Comparison of ENCODE assay signal across 32 mouse cellular contexts in the genomic region with DNA sequence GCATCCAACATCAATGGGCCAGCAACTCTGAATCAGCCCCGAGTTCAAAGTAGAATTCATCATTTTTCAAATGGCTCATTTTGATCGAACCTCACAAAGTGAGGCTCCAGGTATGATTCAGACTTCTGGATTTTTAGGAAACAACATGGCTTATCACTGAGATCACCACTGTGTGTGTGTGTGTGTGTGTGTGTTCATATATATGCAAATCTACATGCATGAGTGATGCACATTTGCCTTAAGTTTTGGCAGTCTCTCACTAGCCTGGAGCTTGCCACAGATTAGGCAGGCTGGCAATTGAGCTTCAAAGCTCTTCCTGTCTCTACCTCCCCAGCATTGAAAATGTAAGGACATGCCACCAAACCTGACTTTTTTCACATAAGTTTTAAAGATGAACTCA.
"Had no signal": no experiment of that assay in that cellular context is flagged by ENCODE, and none has a peak within 500 bp of the region (broad histone marks: within the 10 kb centered on the region; RNA-seq: fewer than 3 reads in every experiment).

No protein-coding gene starts in this region.

- H3K9ac ChIP-seq: limb, embryonic 12.5 days; limb, embryonic 13.5 days; limb, embryonic 15.5 days; liver, embryonic 12.5 days; liver, embryonic 13.5 days; liver, embryonic 14.5 days; liver, embryonic 15.5 days; liver, postnatal 0 days; lung, embryonic 14.5 days; lung, embryonic 15.5 days; midbrain, embryonic 12.5 days; midbrain, embryonic 13.5 days; midbrain, embryonic 15.5 days had no signal

- H3K27me3 ChIP-seq: limb, embryonic 12.5 days; limb, embryonic 13.5 days; limb, embryonic 15.5 days; liver, embryonic 12.5 days; liver, embryonic 13.5 days; liver, embryonic 15.5 days; lung, embryonic 15.5 days; megakaryocyte, embryonic 14.5 days; midbrain, embryonic 12.5 days; midbrain, embryonic 13.5 days; midbrain, embryonic 15.5 days had no signal

- H3K4me2 ChIP-seq: limb, embryonic 12.5 days; limb, embryonic 13.5 days; limb, embryonic 15.5 days; liver, embryonic 11.5 days; liver, embryonic 12.5 days; liver, embryonic 13.5 days; liver, embryonic 15.5 days; lung, embryonic 14.5 days; lung, embryonic 15.5 days; midbrain, embryonic 11.5 days; midbrain, embryonic 12.5 days; midbrain, embryonic 13.5 days; midbrain, embryonic 15.5 days had no signal

- H3K9me3 ChIP-seq: limb, embryonic 10.5 days; limb, embryonic 12.5 days; limb, embryonic 13.5 days; limb, embryonic 15.5 days; liver, embryonic 12.5 days; liver, embryonic 13.5 days; liver, embryonic 15.5 days; lung, embryonic 15.5 days; megakaryocyte, embryonic 14.5 days; midbrain, embryonic 10.5 days; midbrain, embryonic 12.5 days; midbrain, embryonic 13.5 days; midbrain, embryonic 15.5 days had no signal

- H3K4me1 ChIP-seq: limb, embryonic 10.5 days; limb, embryonic 12.5 days; limb, embryonic 13.5 days; limb, embryonic 15.5 days; liver, embryonic 12.5 days; liver, embryonic 13.5 days; liver, embryonic 15.5 days; lung, embryonic 15.5 days; megakaryocyte, embryonic 14.5 days; midbrain, embryonic 10.5 days; midbrain, embryonic 12.5 days; midbrain, embryonic 13.5 days; midbrain, embryonic 15.5 days had no signal

- H3K4me3 ChIP-seq: left cerebral cortex, adult 2 months; limb, embryonic 10.5 days; limb, embryonic 12.5 days; limb, embryonic 13.5 days; limb, embryonic 15.5 days; liver, embryonic 12.5 days; liver, embryonic 13.5 days; liver, embryonic 15.5 days; lung, embryonic 15.5 days; megakaryocyte, embryonic 14.5 days; midbrain, embryonic 10.5 days; midbrain, embryonic 12.5 days; midbrain, embryonic 13.5 days; midbrain, embryonic 15.5 days; myocyte had no signal

- ATAC-seq: liver, embryonic 12.5 days; liver, postnatal 0 days; lung, postnatal 0 days; midbrain, embryonic 13.5 days; midbrain, embryonic 15.5 days; midbrain, embryonic 16.5 days had no signal

- DNase-seq: left cerebral cortex, postnatal 4 days; liver; liver, embryonic 13.5 days; liver, postnatal 0 days; lung, adult 18-20 months; lung, adult 2 months; lung, embryonic 14.5 days; lung, postnatal 10 days; lung, postnatal 14 days; lung, postnatal 36 days; lung, postnatal 4 days; midbrain, embryonic 14.5 days had no signal

- H3K36me3 ChIP-seq: limb, embryonic 10.5 days; limb, embryonic 12.5 days; limb, embryonic 13.5 days; limb, embryonic 15.5 days; liver, embryonic 12.5 days; liver, embryonic 13.5 days; liver, embryonic 15.5 days; lung, embryonic 15.5 days; midbrain, embryonic 10.5 days; midbrain, embryonic 12.5 days; midbrain, embryonic 13.5 days; midbrain, embryonic 15.5 days had no signal

- H3K27ac ChIP-seq: left cerebral cortex, adult 2 months; limb, embryonic 10.5 days; limb, embryonic 12.5 days; limb, embryonic 13.5 days; limb, embryonic 15.5 days; liver, embryonic 12.5 days; liver, embryonic 13.5 days; liver, embryonic 14.5 days; liver, embryonic 15.5 days; lung, embryonic 15.5 days; macrophage; midbrain, embryonic 10.5 days; midbrain, embryonic 12.5 days; midbrain, embryonic 13.5 days; midbrain, embryonic 15.5 days had no signal
